Mouse (Mus musculus) T-helper 1 cell (primary cell): ENCODE data around the gene Ctxn2.
"Not testable (repeated sequence)": the region's sequence is repeated elsewhere in the genome, so short reads cannot be mapped to it uniquely, and the experiment has no call there.

Experiments used
- in situ Hi-C: fragments of 300-600 bp; cut with MboI, MseI; formaldehyde crosslinking; loops from one replicate; pipeline ENCODE4 v1.15.1; 2025; ENCODE audit warnings: high pct_unique_total_duplicates

Ctxn2 gene

GRCm38 (mm10) chr2:125135903-125136811, at the start of gene Ctxn2:
TSS of gene Ctxn2 (plus strand) at chr2:125136692.
- in situ Hi-C loops, result no loop called here

DNA sequence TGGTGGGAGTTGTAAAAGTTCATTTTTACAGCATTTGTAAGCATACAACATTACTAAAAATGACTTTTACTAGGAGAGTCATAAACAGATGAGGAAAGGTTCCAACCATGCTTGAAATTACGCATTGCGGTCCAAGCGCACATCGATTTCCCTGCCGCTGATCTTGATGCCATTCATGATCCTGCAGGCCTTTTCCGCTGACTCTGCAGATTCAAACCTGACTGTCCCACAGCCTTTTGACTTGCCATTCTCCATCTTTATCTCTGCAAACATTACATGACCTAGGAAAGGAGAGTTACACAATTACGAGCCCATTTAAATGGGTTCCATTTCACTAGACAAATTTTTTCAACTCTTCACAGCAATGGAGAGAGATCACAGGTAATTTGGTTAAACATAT, 47.7 kb upstream of the Ctxn2 start:
- in situ Hi-C loops, result no loop called here

DNA sequence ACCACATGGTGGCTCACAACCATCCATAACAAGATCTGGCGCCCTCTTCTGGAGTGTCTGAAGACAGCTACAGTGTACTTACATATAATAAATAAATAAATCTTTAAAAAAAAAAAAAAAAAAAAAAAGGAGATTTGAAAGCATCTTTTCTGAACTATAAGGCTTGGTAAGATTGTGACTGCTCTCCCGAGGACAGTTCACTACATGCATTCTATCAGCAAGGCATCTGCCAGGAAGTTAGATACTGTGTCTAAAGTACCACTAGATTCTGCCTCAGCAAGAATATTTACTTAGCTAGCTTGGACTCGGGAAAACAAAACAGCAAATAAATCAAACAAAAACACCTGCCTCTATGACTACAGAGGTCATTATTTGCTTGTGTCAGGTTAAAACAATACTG, 44.4 kb upstream of the Ctxn2 start:
- in situ Hi-C loops, result not testable (repeated sequence)

DNA sequence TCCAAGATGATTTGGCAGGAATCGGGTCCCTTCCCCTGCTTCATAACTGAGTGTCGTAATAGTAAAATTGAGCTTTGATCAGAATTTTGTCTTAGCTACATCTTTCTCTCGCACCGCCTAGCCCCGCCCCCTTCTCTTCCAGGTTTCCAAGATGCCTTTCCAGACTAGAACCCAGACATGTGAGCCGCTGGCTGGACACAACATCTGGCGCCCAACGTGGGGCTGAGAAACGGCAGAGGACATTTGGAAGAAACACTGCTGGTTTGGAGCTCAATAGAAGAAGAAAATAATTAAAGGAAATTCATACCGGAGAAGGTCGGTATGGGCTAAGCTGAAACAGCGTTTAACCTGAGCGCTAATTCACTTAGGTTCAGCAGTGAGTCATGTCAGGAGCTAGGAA, 32.0 kb upstream of the Ctxn2 start:
- in situ Hi-C loops, result loop anchor here (25.0 kb wide), 1 partner anchor 508 kb away; no protein-coding TSS in a partner anchor

DNA sequence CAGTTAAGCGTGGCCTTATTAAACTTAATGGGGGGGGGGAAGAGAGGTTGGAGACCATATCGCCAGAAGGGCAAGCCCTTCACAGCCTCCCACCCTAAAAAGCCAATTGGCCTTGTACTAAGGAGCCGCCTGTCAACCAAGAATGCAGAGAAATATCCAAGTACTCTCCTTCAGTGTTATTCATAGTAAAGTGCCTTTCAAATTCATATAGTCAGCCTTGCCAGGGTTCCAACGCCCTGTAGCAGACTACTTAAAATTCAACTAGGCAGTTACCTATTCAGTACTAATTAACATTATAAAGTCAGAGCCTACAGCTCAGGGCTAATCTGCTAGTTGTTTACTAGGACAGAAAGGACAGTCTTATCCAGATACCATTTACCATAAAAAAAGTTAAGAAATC, 30.0 kb upstream of the Ctxn2 start:
- in situ Hi-C loops, result loop anchor here (25.0 kb wide), 1 partner anchor 506 kb away; no protein-coding TSS in a partner anchor

GRCm38 (mm10) chr2:125119381-125120110, 16.9 kb upstream of the Ctxn2 start:
- in situ Hi-C loops, result loop anchor here (25.0 kb wide), 1 partner anchor 493 kb away; no protein-coding TSS in a partner anchor

DNA sequence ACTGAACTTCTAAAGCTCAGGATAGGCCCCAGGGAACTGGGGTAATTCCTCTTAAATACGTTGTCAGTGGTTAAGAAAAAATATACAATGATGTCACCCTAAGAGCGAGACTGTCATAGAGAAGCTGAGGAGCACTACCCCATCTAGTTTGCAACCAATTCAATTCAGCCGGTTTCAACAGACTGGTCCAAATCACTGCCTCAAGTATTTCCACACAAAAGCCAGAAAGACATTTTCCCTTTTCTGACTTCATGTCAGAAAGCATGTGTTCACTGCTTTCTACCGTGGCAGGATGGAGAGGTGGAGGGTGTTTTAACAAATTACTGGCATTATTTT, 14.2 kb upstream of the Ctxn2 start:
- in situ Hi-C loops, result loop anchor here (25.0 kb wide), 1 partner anchor 490 kb away; no protein-coding TSS in a partner anchor

- in situ Hi-C loops, result loop anchor here (25.0 kb wide), 1 partner anchor 489 kb away; no protein-coding TSS in a partner anchor
Observed at GRCm38 (mm10) chr2:125122624-125123476, 13.6 kb upstream of the Ctxn2 start.

GRCm38 (mm10) chr2:125123477-125123852, 13.0 kb upstream of the Ctxn2 start, which contains the start of gene Myef2:
TSS of gene Myef2 (minus strand) at chr2:125123661.
- in situ Hi-C loops, result loop anchor here (25.0 kb wide), 1 partner anchor 489 kb away; no protein-coding TSS in a partner anchor

GRCm38 (mm10) chr2:125125824-125126223, 10.7 kb upstream of the Ctxn2 start:
- in situ Hi-C loops, result loop anchor here (5.0 kb wide), 1 partner anchor 116 kb away; no protein-coding TSS in a partner anchor

GRCm38 (mm10) chr2:125126792-125127191, 9.7 kb upstream of the Ctxn2 start:
- in situ Hi-C loops, result loop anchor here (5.0 kb wide), 1 partner anchor 116 kb away; no protein-coding TSS in a partner anchor

GRCm38 (mm10) chr2:125134113-125134512, 2.4 kb upstream of the Ctxn2 start:
- in situ Hi-C loops, result no loop called here

GRCm38 (mm10) chr2:125136846-125137245, 354 bp downstream of the Ctxn2 start:
- in situ Hi-C loops, result no loop called here

DNA sequence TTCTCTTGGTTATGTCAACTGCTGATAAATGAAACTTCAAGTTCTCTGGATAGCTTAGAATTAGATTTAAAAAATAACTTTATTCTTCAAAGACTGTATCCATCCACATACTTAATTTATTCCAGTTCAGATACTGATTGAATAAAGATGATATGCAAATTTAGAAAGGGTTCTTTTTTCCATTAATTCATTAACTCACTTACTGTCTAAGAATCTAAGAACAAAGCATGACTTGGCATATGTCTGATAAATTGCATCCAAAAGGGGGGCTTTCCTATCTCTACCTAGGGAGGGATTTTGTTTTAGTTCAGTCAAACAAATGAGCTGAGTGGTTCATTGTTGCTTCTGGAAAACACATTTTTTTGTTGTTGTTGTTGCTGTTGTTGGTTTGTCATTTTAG, 5.8 kb downstream of the Ctxn2 start:
- in situ Hi-C loops, result no loop called here

- in situ Hi-C loops, result no loop called here
Observed at GRCm38 (mm10) chr2:125152388-125152787, 15.9 kb downstream of the Ctxn2 start, which contains the start of gene Slc12a1. TSS of gene Slc12a1 (plus strand) at chr2:125152505.

DNA sequence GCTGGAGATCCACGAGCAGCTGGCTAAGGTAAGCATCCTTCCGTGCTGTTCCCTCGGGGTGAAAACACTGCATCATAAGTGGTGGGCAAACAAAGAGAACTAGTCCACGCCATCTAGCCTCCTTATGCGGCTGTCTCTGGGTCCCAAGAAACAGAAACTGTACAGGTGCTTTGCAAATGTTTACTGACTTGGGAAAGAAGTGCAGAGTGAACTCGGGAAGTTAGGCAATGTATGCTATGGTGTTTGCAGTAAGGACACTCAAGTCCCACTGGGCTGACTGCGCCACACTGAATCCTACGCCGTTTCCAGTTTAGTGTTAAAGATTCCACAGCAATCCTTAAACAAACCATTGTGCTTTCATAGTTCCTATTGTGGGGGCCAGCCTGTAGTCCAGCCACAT, 17.8 kb downstream of the Ctxn2 start:
- in situ Hi-C loops, result no loop called here

DNA sequence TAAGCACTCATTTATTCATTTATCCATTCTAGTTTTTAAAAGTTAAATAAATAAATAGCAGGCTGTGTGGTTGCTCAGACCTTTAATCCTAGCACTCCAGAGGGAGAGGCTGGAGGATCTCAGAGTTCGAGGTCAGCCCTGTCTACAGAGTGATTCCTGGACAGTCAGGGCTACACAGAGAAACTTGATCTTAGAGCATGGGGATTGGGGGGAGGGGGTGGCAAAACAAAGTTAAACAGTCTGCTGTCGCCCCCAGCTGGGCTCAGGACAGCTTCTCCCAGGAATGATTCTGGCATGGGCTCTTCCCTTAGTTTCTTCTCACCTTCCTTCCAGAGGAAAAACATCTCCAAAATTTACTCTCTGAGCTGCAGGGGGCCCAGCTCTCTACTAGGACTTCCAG, 19.0 kb downstream of the Ctxn2 start:
- in situ Hi-C loops, result no loop called here

GRCm38 (mm10) chr2:125162012-125162470, 25.5 kb downstream of the Ctxn2 start:
- in situ Hi-C loops, result no loop called here

- in situ Hi-C loops, result loop anchor here (25.0 kb wide), 1 partner anchor 1866 kb away; no protein-coding TSS in a partner anchor
Observed at GRCm38 (mm10) chr2:125178225-125178798, 41.8 kb downstream of the Ctxn2 start.

- in situ Hi-C loops, result loop anchor here (25.0 kb wide), 1 partner anchor 1876 kb away; no protein-coding TSS in a partner anchor
Observed at GRCm38 (mm10) chr2:125187904-125188303, 51.4 kb downstream of the Ctxn2 start.
